Mouse (Mus musculus): Measurements from ENCODE around the gene Tmc8.

Gene Tmc8

DNA sequence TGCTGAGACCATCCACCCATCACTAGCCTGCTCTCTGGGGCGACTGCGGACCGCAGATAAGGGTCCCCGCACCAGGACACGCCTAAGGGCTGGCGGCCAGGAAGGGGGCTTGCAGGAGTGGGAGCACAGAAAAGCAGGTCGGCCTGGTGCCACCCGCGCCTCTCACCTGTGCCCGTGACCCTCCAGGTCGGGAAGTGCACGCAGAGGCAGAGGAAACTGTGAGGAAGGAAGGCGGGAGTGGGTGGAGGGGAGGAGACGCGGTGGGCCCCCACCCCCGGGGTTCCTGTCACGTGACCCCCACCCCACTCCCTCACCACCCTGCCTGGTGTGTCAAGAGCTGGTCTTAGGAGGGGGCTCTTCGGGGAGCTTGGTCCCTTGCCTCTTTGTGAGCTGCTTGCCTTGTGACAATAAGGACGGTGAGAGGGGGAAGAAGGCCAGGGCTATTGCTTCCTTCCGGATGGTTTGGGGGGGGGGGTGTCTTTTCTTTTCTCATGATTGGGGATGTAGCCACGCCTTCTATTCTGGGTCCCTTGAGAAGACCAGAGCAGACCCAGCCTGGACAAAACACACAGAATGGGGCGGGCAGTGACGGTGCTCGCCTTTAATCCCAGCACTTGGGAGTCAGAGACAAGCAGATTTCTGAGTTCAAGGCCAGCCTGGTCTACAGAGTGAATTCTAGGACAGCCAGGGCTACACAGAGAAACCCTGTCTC is at the start of gene Tmc8, which contains the start of gene Tmc6:
Gene Tmc8 (plus strand): TSS at position 84 of the 712 bp plus-strand sequence.
Gene Tmc6 (minus strand): TSS at position 206 of the 712 bp plus-strand sequence.
- in situ Hi-C loops (cut with MboI) = no loop called here

DNA sequence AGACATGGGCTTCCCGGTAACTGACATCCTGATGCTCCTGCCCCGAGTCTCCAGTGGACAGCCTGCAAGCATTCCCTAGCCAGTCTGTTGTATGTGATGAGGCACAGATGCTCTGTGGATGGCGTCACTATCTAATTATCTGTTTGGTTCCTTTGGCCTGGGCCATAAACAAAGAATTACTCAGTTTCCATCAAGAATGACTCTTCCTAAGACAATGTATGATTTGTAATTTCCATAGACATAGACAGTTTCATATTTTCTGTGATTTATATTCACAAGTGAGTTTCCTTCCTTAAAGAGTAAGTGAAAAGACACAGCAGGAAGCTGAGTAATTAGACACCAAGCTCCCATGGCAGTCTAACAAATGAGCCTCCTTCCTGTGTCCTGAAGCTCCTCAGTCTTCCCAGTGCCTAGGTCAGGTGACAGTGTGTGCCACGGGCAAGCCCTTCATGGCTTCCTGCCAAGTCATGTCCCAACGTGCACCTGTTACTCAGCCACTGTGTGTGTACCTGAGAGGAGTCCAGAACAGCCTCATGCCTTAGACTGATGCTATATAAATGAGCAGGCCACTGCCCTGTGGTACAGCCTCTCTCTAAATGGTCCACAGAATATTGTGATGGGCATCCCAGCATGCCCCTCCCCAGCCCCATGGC is 45.7 kb upstream of the Tmc8 start:
- in situ Hi-C loops (cut with MboI) = no loop called here

DNA sequence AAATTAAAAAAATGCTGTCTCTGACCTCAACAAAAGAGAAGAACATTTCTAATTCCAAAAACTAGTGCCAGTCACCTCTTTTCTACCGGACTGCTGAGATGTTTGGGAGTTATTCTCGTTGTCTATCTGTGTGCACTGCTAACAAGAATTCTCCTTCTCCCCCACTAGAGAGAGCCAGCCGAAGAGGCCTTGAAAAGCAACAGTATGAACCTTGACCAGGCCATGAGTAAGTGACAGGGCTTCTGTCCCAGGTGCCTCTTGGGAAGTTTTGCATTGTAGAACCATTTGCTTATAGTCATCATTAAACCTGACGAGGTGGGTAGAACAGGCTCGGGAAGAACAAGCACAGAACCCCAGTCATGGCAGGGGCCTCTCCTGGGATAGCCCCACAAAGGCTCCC is 43.8 kb upstream of the Tmc8 start:
- in situ Hi-C loops (cut with MboI) = no loop called here

DNA sequence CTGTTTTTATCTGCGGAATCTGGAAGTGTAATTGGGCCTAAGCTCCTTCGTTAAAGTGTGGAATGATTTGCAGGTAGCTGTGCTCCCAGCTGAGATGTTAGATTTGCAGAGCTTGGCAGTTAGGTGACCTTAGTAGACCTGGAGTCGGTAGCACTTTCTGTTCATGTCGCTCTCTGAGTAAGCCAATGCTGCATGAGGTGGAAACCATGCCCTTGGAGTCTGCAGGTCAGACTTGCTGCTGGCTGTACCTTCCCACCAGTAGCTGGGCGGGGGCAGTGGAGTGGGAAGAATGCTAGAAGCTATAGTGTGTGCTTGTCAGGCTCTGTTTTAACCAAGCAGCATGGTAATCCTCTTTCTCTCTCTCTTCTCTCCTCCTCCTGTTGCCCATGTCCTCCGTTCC is 40.7 kb upstream of the Tmc8 start:
- in situ Hi-C loops (cut with MboI) = no loop called here

DNA sequence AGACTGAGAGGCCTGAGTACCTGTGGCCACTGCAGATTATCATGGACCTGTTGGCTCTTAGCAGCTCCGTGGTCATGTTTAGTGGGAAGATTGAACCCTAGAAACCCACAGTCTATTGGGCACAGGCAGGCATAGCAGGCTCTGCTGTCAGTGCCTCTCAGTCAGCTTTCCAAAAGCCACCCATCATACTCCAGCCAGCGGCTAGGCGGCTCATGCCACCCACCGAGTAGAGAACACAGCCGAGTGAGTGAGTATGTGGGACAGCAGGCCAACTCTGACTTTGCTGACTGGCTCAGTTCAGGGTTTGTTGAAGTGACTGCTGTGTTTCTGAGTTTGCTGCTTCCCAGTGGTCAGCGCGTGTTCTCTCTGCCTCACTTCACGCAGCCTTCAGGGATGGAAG is 39.6 kb upstream of the Tmc8 start:
- in situ Hi-C loops (cut with MboI) = no loop called here

DNA sequence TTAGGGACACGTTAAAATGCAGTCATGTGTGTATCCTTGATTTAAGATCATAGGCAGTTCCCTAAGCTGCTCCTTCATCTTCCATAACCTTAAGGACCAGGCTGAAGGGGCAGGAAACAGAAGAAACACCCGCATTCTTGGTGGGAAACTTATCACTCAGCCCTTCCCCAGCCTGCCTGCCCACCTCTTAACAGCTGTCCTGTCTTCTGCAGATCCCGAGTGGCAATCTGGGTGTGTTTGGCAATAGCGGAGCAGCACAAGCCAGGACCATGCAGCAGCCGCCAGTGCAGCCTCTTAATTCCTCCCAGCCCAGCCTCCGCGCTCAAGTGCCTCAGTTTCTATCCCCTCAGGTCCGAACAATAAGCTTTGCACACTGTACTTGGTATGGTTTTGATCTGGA is 39.2 kb upstream of the Tmc8 start:
- in situ Hi-C loops (cut with MboI) = no loop called here

DNA sequence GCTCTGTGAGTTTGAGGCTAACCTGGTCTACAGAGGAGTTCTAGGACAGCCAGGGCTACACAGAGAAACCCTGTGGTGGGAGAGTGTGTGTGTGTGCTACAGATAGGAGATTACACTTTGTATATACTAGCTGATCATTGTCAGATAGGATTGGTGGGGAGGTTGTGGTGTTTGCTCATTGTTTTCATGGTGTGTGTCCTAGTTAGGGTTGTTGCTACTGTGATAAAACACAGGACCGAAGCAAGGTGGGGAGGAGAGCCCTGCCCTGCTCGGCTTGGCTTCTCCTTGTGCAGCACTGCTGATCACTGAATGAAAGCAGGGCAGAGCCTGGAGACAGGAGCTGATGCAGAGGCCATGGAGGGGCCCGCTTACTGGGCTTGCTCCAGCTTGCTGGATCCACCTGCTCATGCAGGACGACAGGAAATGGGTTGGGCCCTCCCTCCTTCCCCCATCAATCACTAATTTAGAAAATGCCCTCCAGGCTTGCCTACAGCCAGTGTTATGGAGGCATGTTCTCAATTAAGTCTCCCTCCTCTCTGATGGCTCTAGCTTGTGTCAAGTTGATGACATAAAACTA is 38.3 kb upstream of the Tmc8 start:
- in situ Hi-C loops (cut with MboI) = no loop called here

DNA sequence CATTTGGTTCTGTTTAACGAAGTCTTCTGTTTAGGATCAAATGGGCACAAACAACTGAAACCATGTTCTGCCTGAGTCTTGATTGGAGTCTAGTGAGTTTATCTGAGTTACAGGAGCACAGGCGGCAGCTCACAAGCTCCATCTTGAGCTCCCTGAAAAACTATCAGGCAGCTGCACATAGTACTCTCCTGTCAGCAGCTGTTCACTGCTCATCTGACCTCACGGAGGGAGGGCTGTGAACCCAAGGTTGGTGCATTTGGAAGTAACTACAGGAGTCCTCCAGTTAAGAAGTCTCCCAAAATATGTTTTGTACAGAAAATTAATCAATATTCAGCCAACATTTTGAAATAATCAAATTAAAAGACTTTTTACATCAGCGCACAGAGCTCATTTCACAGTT is 33.2 kb upstream of the Tmc8 start:
- in situ Hi-C loops (cut with MboI) = no loop called here

DNA sequence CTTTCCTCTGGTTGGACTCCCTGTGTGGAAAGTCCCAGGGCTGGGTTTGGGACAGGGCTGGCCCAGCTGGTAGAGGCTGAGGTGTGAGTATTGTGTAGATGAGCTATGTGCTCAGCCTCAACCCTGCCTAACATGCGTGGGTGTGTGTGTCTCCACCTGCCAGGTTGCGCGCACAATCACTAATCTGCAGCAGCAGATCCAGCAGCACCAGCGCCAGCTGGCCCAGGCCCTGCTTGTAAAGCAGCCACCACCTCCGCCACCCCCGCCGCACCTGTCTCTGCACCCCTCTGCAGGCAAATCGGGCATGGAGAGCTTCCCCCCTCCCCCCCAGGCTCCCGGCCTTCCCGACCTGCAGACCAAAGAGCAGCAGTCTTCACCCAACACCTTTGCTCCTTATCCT is 32.5 kb upstream of the Tmc8 start:
- in situ Hi-C loops (cut with MboI) = no loop called here

DNA sequence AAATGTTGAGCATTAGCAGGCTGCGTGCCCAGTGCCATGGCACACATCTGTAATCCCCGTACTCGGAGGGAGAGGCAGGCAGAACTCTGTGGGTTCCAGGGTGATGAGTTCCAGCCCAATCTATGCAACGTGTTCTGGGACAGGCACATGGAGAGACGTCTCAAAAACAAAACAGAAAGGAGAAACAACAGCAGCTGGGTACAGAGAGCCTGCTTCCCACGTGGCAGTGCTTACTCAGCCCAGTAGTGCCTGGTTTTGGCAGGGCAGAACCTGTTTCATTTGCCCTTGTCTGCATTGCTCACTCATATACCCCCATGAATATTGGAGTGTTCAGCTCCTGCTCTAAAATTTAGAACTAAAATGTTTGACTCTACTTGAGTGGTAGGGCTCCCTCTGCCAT is 30.3 kb upstream of the Tmc8 start:
- in situ Hi-C loops (cut with MboI) = no loop called here

DNA sequence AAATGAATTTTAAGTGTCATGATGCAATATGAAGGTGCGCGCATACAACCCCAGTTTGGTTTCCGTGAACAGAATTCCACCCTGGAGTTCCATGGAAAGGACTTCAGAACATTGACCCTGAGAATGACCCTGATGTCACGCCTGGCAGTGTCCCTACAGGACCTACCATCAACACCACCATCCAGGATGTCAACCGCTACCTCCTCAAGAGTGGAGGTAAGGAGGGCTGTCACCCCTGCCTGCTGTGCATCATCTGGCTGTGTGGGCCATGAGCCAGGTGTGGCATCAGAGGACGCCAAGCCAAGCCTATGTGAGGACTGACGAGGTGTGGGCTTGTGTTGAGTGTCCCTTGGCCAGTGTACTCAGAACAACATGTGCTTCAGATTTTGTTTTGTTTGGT is 26.0 kb upstream of the Tmc8 start:
- in situ Hi-C loops (cut with MboI) = no loop called here

DNA sequence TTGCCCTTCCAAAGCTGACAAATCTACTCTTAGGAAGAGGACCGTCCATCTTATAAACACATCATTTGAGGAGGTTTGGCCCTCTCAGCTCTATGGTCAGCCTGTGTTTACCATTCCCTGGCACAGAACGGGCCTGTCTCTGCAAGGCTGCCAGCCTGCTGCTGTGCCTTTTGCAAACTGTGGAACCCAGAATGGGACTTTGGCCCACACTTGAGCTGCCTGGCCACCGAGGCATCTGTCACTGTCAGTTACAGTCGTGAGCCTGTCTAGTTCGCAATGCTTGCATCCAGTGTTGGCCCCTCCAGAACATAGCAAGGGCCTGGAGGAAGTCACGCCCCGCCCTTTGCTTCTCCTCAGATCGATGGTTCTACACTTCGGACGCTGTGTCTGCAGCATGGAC is 22.6 kb upstream of the Tmc8 start:
- in situ Hi-C loops (cut with MboI) = no loop called here

DNA sequence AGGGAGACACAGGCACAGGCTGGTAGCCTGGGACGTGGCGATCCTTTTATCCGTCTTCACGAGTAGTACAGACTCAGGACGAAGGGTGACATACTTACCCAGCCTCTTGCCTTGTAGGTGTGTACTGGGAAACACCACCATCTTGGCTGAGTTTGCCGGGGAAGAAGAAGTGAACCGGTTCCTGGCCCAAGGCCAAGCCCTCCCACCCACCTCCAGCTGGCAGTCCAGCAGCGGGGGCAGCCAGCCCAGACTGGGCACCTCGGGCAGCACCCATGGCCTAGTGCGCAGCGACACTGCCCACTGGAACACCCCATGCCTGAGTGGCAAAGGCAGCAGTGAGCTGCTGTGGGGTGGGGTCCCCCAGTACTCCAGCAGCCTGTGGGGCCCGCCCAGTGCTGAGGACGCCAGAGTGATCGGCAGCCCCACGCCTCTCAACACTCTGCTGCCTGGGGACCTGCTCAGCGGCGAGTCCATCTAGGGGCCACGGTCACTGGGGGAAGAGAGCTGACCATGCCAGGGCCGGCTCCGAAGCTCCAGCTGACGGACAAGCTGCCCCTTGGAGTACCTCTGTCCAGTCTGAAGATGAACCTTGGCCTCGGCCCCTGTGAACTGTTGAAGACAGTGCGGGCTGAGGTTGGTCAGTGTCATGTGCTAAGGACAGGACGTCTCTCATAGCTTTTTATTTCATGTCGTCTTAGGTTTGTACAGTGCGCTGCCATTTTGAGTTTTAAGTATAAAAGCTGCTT is 21.3 kb upstream of the Tmc8 start:
- in situ Hi-C loops (cut with MboI) = no loop called here

DNA sequence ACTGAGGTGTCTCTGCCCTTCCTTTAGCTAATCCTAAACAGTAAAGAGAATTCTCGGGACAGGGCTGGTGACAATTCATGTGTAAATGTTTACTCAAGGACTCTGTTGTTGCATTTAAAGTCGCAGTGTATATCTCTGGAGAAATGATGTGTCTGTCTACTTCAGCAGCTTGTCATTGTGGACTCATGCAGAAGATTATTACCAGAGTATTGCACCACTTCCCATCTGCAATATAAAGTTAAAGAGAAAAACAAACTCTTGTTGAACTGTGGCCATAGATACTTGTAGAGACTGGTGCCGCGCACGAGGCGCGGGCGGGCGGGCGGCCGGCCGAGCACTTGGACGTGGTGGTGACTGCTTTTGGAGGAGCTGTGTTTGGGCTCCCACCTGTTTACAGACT is 20.1 kb upstream of the Tmc8 start:
- in situ Hi-C loops (cut with MboI) = no loop called here

DNA sequence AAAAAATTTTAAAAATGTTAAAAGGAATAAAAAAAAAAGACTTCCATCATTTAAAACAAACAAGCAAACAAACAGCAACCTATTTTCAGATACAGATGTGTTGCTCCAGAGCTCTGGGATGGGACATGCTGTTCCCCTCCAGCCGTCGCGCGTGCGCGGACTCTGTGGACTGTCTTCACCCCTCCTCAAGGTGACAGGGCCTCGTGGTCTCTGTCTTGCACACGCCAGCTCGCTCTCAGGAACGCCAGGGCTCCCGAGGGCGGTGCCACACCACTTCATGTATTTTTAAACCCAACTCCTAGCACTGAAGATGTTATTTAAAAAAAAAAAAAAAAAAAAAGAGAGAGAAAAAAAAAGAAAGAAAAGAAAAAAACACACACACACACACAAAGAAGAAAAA is 19.6 kb upstream of the Tmc8 start:
- in situ Hi-C loops (cut with MboI) = no loop called here

DNA sequence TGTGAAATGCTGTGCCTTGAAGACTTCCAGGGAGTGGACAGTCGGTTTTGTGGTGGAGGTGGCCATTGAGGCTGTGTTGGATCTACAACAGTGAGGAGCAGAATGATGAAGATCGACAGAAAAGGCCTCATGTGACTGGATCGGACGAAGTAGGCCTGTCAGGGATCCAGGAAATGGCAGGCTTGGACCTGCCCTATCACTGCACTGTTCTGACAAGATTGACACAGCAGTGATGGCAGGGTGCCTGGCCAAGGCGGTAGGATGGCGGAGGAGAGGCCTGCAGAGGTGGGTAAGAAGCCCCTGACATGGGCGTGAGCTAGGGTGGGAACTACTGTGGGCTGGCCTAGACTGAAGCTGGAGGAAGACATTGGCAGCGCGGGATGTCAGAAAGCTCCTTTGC is 17.6 kb upstream of the Tmc8 start:
- in situ Hi-C loops (cut with MboI) = no loop called here

DNA sequence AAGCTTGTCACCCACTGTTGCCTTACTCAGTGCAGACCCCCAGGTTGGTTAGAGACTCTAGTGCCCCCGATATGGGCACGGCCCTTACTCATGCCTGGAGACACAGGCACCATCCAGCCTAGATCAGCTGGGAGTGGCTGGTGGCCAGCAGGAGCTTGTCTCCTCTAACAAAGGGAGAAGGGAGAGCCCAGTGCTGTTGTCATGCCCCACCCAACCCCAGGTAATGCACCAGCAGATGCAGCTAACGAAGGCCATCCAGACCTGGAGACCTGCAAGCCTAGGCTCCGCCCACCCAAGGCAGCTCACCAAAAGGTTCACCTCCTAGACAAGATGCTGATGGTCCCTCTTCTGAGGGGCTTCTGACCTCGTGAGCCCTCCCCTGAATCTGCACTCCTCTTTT is 16.5 kb upstream of the Tmc8 start:
- in situ Hi-C loops (cut with MboI) = no loop called here

DNA sequence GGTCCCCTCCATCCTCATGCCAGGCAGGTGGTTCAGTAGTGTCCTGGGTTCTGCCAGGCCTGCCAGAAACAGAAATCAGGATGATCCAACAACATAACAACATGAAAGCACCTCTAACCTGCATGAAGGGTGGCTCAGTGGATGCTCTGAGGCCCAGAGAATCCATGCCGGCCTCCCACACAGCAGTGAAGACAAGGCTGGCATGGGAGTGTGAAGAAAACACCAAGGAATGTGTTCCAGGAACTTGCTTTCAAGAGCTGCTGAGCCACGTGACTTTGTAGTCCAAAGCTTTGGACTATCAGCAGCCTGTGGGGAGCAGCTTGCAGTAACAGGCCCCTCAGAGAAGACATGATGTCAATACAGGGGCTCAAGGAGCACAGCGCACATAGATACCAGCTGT is 15.6 kb upstream of the Tmc8 start:
- in situ Hi-C loops (cut with MboI) = no loop called here

DNA sequence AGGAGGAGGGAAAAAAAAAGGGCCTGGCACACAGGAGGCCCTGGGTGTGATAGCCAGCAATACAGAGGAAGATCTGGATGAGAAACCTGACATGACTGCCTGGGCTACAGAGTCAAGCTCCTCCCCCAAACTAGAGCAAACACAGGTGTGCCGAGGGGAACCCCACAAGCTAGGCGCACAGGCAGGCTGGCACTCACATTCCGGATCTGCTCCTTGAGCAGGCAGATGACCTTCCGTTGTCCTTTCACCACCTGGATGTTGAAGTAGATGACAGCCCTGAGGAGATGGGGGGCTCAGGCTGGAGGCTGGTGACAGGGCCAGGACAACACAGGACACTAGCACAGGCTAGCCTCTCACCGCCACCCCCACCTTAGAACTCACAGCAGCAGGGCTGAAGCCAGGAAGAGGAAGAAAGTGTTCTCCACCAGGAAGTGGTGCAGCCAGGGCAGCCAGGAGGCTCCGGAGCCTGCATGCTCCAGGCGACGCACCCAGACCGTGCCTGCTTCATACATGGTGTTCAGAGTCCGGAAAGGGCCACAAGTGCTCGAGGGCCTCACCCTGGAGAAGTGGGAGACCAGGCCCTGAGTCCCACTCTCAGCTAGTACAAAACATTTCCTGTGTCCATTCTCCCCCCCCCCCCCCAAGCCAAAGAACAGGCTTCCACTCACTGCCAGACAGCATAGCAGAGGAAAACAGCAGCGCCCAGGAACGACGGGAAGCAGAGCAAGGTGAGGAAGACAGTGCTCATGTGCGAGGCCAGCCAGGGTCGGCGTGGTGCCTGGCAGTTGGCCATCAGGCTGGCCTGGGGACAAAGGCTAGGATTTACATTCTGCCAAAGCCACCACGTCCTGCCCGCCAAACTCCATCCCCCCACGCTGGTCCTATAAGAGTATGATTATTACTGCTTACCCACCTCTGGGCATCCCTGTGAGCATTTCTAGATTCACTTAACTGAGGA is 12.9 kb upstream of the Tmc8 start:
- in situ Hi-C loops (cut with MboI) = no loop called here

DNA sequence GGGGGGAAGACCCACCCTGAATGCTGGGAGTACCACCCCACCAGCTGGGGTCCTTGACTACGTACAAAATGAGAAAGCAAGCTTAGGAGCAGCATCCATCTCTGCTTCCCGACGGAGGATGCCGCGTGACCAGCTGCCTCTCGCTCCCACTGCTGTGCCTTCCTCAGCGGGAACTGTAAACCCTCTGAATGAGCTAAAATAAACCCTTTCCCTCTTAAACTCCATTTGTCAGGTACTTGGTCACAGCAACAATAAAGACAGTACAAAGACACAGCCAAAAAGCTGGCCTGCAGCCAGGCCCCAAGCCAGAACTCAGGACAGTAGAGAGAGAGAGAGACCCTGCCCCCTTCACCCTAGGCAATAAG is 12.2 kb upstream of the Tmc8 start:
- in situ Hi-C loops (cut with MboI) = no loop called here

DNA sequence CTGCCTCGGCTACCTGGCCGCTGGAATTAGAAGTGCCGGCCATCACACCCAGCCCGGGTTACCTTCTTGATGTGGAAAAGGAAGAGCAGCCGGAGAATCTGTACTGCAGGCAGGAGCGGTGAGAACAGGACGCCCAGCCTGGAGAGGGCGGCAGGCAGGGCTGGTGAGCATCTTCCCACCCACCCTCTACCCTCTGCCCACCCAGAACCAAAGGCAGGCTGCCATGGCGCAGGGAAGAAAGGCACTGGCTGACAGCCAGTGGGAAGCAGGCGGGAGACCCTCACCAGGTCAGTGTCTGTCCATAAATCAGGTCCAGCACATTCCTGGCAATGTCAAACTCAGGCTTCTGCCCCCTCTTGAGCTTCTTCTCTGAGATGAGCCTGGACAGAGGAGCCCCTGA is 11.5 kb upstream of the Tmc8 start:
- in situ Hi-C loops (cut with MboI) = no loop called here

DNA sequence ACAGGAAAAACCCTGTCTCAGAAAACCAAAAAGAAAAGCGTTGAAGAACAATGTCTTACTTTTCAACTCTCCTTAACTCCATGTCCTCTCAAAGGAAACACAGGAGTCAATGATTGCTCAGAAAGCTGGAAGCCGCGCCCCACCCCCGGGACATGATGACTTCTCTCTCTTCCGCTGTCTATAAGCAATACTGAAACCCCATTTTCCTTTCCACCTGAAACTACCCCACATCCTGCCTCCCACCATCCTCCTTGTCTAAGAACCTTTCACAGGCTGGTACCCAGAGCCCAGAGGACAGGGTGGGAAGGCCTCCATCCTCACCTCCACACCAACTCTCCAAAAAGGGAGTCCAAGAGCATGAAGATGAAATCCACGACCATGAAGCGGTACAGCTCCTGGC is 9.5 kb upstream of the Tmc8 start:
- in situ Hi-C loops (cut with MboI) = no loop called here

All from mature B cell (primary cell).